In genomic region chr17:55702865-55703264, GRCm38 (mm10) we compare ENCODE assay signal across 4 mouse cellular contexts. TPM values are rescaled to one million over a fixed set of nuclear protein-coding genes. Genes with fewer than 3 reads are reported as not detected.
"Had no signal": no experiment of that assay in that cellular context is flagged by ENCODE, and none has a peak within 500 bp of the region (broad histone marks: within the 10 kb centered on the region; RNA-seq: fewer than 3 reads in every experiment).

No protein-coding gene starts in this region.

- H3K4me3 ChIP-seq: layer of hippocampus, adult 2 months; limb, embryonic 12.5 days had no signal

- H3K4me2 ChIP-seq: limb, embryonic 12.5 days had no signal

- H3K4me1 ChIP-seq: limb, embryonic 12.5 days had no signal

- H3K27ac ChIP-seq: layer of hippocampus, adult 2 months; limb, embryonic 12.5 days; liver, embryonic 14.5 days had no signal

- H3K9me3 ChIP-seq: limb, embryonic 12.5 days had no signal

- H3K27me3 ChIP-seq: limb, embryonic 12.5 days had no signal

- H3K9ac ChIP-seq: limb, embryonic 12.5 days; liver, embryonic 14.5 days had no signal

RNA-seq across cellular contexts. Expression of gene Adgre4, which starts 46.9 kb away (rescaled TPM):
- total RNA-seq: layer of hippocampus, adult 2 months; layer of hippocampus, postnatal 10 days had no signal
